Mouse (Mus musculus): ENCODE data around the gene M6pr. TPM values are rescaled to one million over a fixed set of nuclear protein-coding genes. Genes with fewer than 3 reads are reported as not detected.
"Not testable (repeated sequence)": the region's sequence is repeated elsewhere in the genome, so short reads cannot be mapped to it uniquely, and the experiment has no call there.

M6pr gene
- total RNA-seq, 2 experiments from 2014 or later: 46.4 to 47.0 TPM

DNA sequence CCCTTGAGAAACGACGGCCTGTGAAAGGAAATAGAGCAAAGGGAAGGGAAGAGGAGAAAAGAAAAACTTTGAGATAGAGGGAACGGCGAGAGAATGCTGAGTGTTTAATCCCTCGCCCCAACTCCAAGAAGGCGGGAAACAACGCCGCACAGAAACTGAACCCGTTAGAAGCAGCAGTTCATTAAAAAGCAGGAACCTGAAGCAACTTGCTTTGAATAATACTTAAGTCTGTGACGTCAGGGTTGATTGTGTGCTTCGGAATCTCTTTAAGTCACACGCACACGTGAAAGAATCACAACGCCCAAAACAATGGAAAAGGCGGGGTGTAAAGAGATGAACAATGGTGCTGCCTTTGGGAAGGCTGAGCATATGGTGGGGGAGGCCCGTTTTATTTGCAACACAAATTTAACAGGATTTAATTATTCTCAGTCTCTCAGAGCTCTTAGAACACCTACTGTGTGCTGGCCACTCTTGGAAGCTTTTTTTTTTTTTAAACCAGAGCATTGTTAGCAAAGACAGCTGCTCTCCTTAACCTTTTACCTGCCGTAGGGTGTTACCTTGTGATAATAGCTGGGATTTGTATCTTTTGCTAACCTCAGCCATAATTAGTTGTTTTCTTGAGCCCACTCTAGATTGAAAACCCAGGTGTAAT is 32.0 kb downstream of the M6pr start, which contains the start of gene Phc1:
Gene Phc1, minus strand, starts transcription at position 213 of the 652 bp plus-strand sequence.
- DNase-seq (ENCODE audit: low spot score in 2 of 2): no peak

DNA sequence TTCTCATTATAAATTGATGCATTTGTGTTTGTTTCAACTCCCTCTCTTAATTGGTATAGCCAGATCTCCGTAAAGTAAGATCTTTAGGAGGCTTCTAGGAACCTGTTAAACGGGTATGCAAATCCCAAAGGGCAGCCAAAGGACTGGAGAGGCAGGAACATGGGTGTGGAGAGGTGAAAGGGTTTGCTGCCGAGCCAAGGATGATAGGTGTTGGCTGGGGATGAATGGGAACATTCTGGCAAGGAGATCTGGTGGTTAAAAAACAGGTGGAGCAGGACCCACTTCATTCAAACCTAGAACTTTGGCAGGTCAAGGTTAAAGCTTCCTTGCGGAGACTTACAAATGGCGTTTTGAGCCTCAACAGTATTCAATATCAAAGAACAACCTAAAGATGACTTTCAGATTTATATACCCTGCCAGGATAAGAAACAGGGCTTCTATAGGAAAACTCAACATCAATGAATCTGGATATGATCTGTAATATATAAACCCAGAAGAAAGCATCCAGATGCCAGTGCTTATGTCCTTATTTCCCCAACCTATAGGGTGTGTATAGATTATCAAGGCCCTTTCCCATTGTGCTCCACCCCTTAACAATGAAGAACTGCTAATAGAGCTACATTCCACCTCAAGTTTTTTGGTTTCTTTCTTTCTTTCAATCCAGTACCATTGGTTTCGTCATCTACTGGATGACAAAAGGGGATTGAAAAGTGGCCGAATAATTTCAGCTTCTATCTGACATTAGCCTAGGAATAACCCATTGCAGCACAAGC is 32.7 kb downstream of the M6pr start:
- DNase-seq (ENCODE audit: low spot score in 2 of 2): no peak

DNA sequence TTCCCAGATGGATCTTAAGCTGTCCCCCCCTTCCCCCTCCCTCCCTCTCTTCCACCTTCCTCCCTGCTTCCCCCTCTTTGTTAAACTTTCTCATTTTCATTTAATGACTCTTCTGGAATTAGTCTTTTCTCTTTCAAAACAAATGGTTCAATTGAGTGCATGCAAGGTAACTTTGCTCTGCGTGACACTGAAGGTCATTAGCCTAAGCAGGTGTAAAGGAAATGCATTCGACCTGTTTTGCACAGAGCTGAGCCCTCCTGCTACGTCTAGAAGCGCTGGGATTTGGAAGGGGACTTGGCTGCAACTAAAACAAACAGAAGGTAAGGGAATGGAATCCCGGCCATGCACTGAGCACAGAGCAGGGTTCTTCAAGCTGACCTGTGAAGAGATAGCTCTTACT is 33.6 kb downstream of the M6pr start:
- no peak for DNase-seq (ENCODE audit: low spot score in 2 of 2)

DNA sequence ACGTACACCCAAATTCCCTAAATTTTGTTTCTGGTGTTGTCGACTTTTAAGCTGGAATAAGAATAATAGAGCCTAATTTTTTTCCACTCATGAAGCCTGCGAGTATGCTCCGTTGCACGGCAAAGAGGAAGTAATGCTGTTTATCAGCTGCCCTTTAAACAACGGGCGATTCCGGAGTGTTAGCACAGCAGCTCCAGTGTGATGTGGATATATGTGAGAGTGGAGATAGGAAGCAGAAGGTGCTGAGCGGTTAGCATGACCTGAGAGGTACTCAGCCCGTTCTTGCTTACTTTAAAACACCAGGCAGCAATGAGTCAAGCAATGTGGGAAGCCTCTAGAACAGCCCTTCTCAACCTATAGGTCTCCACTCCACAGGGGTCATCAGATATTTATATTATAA is 35.2 kb downstream of the M6pr start:
- DNase-seq (ENCODE audit: low spot score in 2 of 2): no peak

DNA sequence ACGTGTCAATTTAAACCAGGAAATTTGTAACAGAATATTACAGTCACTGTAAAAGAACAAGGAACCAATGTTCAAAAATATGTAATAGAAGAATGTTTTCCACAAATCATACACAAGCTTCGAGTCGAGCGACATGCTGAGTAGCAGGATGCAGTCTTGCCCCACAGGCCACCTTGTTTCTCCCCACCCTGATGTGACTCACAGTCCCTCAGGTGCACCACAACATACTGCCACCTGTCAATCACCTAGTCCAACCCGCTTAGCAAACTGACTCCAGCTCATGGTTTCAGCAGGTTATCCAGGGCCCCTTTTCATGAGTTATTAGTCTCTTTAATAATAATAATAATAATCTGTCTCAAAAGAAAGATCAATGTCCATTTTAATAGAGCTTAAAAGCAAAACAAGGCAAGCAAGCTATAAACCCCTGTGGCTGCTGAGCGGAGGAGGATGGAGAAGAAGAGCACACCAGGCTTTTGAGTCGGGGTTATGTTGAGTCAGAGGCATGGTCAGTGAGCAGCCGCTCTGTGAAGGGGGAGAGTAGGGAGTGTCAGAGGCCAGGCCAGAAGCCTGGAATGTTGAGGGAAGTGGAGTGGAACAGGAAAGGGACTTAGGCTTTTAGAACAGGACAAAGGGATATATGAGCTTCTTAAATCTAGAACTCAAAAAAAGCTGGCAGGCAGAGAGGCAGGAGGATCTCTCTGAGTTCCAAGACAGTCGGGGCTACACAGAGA is 36.0 kb downstream of the M6pr start:
- DNase-seq (ENCODE audit: low spot score in 2 of 2): no peak

DNA sequence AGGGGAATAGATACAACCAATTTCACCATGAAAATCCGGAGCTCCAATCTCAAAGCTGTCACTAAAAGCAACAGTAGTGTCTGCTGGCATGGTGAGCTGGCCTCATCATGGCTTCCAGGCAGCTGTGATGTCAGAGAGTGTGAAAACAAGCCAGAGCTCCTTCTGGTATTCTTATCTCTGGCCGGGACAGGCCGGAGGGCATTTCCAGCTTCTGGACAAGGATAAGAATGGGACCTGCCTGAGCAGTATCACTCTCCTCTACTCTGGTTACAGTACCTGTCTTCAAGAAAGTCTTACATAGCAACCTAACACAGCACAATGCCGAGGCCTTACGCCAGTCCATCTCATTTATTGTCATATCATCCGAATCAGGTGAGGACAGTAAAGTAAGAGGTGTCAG is 37.2 kb downstream of the M6pr start:
- DNase-seq (ENCODE audit: low spot score in 2 of 2): no peak

DNA sequence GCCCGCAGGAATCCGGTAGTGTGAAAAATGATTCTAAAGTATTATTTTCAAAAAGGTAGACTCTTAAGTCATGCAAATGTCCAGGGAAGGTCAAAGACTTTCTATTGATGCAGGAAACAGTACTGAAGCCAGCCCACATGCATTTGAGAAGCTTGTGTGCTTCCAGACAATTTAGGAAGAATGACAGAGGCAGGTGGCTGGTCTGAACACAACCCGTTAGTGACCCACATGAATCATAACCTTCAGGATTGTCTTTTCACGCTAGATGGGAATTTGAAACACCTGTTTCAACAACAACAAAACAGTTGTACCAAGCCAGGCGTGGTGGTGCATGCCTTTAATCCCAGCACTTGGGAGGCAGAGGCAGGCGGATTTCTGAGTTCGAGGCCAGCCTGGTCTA is 37.9 kb downstream of the M6pr start:
- no peak for DNase-seq (ENCODE audit: low spot score in 2 of 2)

DNA sequence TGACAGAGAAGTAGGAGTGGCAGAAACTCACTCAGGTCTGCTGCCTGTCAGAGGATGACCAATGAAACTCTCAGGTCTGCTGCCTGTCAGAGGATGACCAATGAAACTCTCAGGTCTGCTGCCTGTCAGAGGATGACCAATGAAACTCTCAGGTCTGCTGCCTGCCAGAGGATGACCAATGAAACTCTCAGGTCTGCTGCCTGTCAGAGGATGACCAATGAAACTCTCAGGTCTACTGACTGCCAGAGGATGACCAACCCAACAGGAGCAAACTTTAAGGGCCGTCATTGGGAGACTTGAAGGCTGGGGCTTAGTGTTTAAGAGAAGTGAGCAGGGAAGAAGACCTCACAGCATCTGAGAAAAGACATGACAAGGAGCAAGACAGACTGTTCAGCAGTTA is 38.8 kb downstream of the M6pr start:
- DNase-seq (ENCODE audit: low spot score in 2 of 2): not testable (repeated sequence)

DNA sequence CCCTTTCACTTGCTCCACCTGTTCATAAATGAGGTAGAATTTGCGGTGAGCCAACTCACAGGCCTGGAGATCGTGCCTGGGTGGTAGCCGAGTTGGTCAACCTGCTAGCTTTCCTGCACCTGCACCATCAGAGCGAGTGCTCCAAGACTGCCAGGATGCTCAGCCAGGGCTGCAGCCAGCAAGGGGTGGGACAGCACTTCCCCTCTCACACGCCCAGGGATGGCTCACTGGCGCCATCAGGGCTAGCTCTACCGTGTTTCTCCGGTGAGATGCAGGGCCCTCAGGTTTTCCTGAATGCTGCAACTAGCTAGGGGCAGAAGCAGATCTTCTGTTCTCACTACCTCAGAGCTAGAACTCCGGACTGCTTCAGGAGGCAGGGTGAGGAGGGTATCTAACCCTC is 47.4 kb downstream of the M6pr start:
- no peak for DNase-seq (ENCODE audit: low spot score in 2 of 2)

DNA sequence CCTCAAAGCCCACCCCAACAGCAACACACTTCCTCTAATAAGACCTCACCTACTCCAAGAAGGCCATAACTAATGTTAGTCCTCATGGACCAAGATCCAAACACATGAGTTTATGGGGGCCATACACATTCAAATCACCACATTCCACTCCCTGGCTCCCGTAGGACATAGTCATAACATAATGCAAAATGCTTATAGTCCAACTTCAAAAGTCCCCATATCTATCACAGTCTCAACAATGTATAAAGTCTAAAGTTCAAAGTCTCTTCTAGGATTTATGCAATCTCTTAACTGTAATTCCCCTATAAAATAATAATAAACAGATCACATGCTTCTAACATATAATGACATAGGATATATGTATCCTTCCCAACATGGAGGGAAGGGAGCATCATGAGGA is 48.6 kb downstream of the M6pr start:
- DNase-seq (ENCODE audit: low spot score in 2 of 2): no peak

DNA sequence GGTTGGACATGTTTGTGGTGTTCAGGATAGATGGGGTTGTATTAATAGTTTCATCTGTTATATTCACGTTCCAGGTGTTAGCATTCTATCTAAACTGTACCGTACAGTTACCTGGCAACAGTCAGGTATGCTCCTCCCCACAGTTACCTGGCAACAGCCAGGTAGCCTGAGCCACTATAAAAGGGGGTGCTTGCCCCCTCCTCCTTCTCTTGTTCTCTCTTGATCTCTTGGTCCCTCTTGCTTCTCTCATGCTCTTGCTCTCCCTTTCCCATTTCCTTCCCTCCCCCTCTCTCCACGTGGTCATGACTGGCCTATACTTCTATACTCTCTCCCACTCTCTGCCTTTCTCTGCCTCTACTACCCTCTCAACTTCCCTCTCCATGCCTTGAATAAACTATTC is 57.2 kb downstream of the M6pr start:
- DNase-seq (ENCODE audit: low spot score in 2 of 2): no peak

DNA sequence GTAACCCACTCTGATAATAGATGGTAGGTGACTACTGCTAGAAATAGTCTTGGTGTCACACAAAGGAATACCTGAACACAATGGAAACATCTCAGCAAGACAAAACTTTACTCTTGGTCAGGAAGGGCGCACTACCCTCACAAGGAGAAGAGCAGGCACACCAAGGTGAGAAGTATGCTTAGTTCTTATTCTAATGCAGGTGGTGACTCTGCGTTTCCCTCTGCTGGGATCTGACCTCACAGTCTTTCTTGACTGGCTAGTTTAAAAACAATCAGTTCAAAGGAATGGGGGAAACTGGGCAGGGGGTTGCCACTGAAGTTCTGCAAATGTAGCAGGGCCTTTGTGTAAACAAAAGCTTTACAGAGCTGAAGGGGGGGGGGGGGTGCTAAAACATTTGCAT is 57.8 kb downstream of the M6pr start:
- no peak for DNase-seq (ENCODE audit: low spot score in 2 of 2)

DNA sequence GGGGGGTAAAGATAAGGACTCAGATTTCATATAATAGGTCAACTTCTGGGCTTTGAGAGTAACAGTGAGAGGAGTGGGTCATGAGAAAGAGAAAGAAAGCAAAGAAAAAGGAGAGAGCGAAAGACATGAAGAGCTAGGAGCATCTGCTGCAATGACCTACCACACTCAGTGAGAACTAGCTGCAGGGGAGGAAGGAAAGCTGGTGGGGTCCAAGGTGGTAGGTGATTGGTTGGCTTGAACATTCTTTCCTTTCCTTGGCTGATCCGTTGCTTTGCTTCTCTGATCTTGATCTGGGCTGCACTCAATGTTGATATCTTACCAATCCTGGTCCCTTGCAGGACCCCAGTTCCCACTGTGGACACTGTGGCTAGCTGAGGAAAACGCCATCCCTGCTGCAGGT is 58.5 kb downstream of the M6pr start:
- DNase-seq (ENCODE audit: low spot score in 2 of 2): no peak

Other genes with a start within 250 kb of the M6pr start
- gene Klrg1, start 25.8 kb upstream of the M6pr start, total RNA-seq (2021): 1 to 10 TPM in 1 of 2 experiments, under 1 TPM in 1; 0.59 to 1.2 TPM
- gene Phc1, start 31.8 kb downstream of the M6pr start, total RNA-seq (2021): 10 to 100 TPM; 64.2 to 66.0 TPM
- 100 to 1,000 TPM; 246 to 252 TPM for gene Rimklb, start 190.0 kb downstream of the M6pr start, total RNA-seq (2021)
- gene Mfap5, start 197.1 kb downstream of the M6pr start, total RNA-seq (2021): 1 to 10 TPM in 1 of 2 experiments, under 1 TPM in 1; 0.73 to 1.2 TPM
- not detected for gene Aicda, start 245.1 kb downstream of the M6pr start, total RNA-seq (2021)